ENCODE assay signal across 1 mouse cellular context in the genomic region with DNA sequence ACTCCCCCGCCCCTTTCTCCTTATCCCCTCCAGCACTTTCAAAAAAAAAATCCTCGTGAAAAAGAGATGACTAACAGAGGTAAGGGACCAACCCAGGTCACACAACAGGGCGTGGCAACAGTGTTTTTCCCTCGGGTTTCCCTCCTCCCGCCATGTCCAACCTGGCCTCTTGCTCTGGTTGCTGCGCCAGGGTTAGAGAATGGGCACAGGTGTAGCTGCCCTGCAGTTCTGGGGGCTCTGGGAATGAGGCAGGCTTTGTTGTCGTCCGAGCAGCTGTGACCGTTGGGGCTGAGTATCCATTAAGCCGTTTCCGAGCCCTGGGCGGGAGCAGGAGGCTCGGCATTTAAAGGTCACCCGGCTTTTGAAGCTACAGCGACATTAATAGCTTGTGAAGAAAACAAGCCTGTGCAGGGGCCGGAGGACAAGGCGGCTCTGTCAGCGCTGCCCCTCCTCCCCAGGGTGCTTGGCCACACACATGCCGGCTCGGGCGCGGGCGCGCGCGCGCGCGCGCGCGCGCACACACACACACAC.
TF ChIP-seq lines count a peak whose summit lies in the region.

No protein-coding gene starts in this region.

TF ChIP-seq in MEL, 35 proteins besides CTCF, POLR2A, EP300 and RAD21 (continued from another document):
- no peak for TF ChIP-seq GABPA (IDR thresholded peaks at IDR 0.05; ENCODE audit: low read depth, low read length)
- TF ChIP-seq SMC3 (IDR thresholded peaks at IDR 0.05; ENCODE audit: low read depth, low read length), result no peak
- TF ChIP-seq UBTF (IDR thresholded peaks at IDR 0.05; ENCODE audit: borderline replicate concordance, insufficient read depth, low read depth, low read length), result no peak
- TF ChIP-seq TCF12 (IDR thresholded peaks at IDR 0.05; ENCODE audit: low read depth, low read length), result no peak
- no peak for TF ChIP-seq HCFC1 (IDR thresholded peaks at IDR 0.05; ENCODE audit: low read depth, low read length)
- 0 out of 2 replicates have a peak, but pooled peaks have one; percentile 20 for TF ChIP-seq SIN3A (IDR thresholded peaks at IDR 0.05; ENCODE audit: low read length)
- TF ChIP-seq ZNF384 (IDR thresholded peaks at IDR 0.05; ENCODE audit: low read depth, low read length), result peak; percentile 58; the same call in 1 of the 2 replicates
- no peak for TF ChIP-seq POLR2AphosphoS5 (IDR thresholded peaks at IDR 0.05; ENCODE audit: borderline replicate concordance, low read depth, low read length)
- no peak for TF ChIP-seq RCOR1 (IDR thresholded peaks at IDR 0.05; ENCODE audit: low read depth, low read length)
- TF ChIP-seq TBP (IDR thresholded peaks at IDR 0.05; ENCODE audit: low read depth, low read length), result no peak
- TF ChIP-seq MYB (IDR thresholded peaks at IDR 0.05; ENCODE audit: low read depth, low read length), result no peak
- TF ChIP-seq ZC3H11A (IDR thresholded peaks at IDR 0.05; ENCODE audit: low read depth, low read length), result no peak
- TF ChIP-seq JUND (IDR thresholded peaks at IDR 0.05; ENCODE audit: low read depth, low read length), result no peak
- TF ChIP-seq MAZ (IDR thresholded peaks at IDR 0.05; ENCODE audit: low read depth, low read length), result no peak
- TF ChIP-seq E2F4 (IDR thresholded peaks at IDR 0.05; ENCODE audit: borderline replicate concordance, low read depth, low read length), result no peak
- no peak for TF ChIP-seq USF1 (IDR thresholded peaks at IDR 0.05; ENCODE audit: low read depth, low read length)
